Mouse (Mus musculus) adrenal gland, adult (tissue): ENCODE results near the gene Zbtb7b.
"Not testable (repeated sequence)": the region's sequence is repeated elsewhere in the genome, so short reads cannot be mapped to it uniquely, and the experiment has no call there.

Experiments used
- DNase-seq, 2 experiments: peaks; one replicate each; pipeline ENCODE4 v3.0.0; 2022 to 2023; ENCODE audit warnings: low spot score in 1 of 2; ENCODE audit not compliant: inconsistent age in 2 of 2

Gene Zbtb7b

GRCm38 (mm10) chr3:89394006-89394893, at the start of gene Zbtb7b:
Zbtb7b (minus strand) TSS chr3:89394776.
- DNase-seq = peak; percentile 93 to 96

- DNase-seq = peak in 1 of 2 experiments; percentile 62
Observed at GRCm38 (mm10) chr3:89440691-89441090, 46.1 kb upstream of the Zbtb7b start.

- peak in 1 of 2 experiments; percentile 73 for DNase-seq
Observed at GRCm38 (mm10) chr3:89437269-89437668, 42.7 kb upstream of the Zbtb7b start.

GRCm38 (mm10) chr3:89436176-89437113, 41.9 kb upstream of the Zbtb7b start, which contains the start of gene Pbxip1:
Pbxip1 (plus strand) TSS chr3:89436706.
- DNase-seq = peak; percentile 77 to 92

GRCm38 (mm10) chr3:89435041-89435440, 40.5 kb upstream of the Zbtb7b start:
- no peak for DNase-seq

GRCm38 (mm10) chr3:89434532-89434931, 40.0 kb upstream of the Zbtb7b start:
- DNase-seq = no peak

GRCm38 (mm10) chr3:89432606-89433005, 38.0 kb upstream of the Zbtb7b start:
- no peak for DNase-seq

GRCm38 (mm10) chr3:89430171-89431159, 35.9 kb upstream of the Zbtb7b start, which contains the start of gene Pygo2:
Pygo2 (plus strand) TSS chr3:89430214.
- DNase-seq = peak; percentile 99

GRCm38 (mm10) chr3:89429021-89429420, 34.4 kb upstream of the Zbtb7b start:
- not testable (repeated sequence) for DNase-seq

- DNase-seq = no peak
Observed at GRCm38 (mm10) chr3:89425876-89426275, 31.3 kb upstream of the Zbtb7b start.

GRCm38 (mm10) chr3:89425141-89425525, 30.6 kb upstream of the Zbtb7b start:
- no peak for DNase-seq

GRCm38 (mm10) chr3:89424416-89425140, 30.0 kb upstream of the Zbtb7b start:
- DNase-seq = no peak

GRCm38 (mm10) chr3:89422556-89423205, 28.1 kb upstream of the Zbtb7b start:
- no peak for DNase-seq

GRCm38 (mm10) chr3:89421810-89422473, 27.4 kb upstream of the Zbtb7b start:
- DNase-seq = peak; percentile 46 to 67

- peak; percentile 89 to 93 for DNase-seq
Observed at GRCm38 (mm10) chr3:89421002-89421774, 26.6 kb upstream of the Zbtb7b start.

GRCm38 (mm10) chr3:89420421-89420820, 25.8 kb upstream of the Zbtb7b start:
- DNase-seq = no peak

- no peak for DNase-seq
Observed at GRCm38 (mm10) chr3:89419981-89420380, 25.4 kb upstream of the Zbtb7b start.

- peak; percentile 66 to 92 for DNase-seq
Observed at GRCm38 (mm10) chr3:89419571-89419970, 25.0 kb upstream of the Zbtb7b start.
